Mouse (Mus musculus) splenic B cell, adult 2 months (primary cell): ENCODE measurements around the gene Ccno.
"Not testable (repeated sequence)": the region's sequence is repeated elsewhere in the genome, so short reads cannot be mapped to it uniquely, and the experiment has no call there.

Experiments
- DNase-seq: peaks from one replicate; pipeline ENCODE4 v3.0.0-alpha.2; 2011; ENCODE audit warnings: low read depth, low spot score
- H3K27me3 ChIP-seq: 2 replicates; pipeline ENCODE4 v1.6.1; 2012; ENCODE audit warnings: mild to moderate bottlenecking, low read length, moderate library complexity, mixed read lengths; ENCODE audit not compliant: control insufficient read depth, poor library complexity, insufficient read depth, severe bottlenecking
- H3K36me3 ChIP-seq: 2 replicates; pipeline ENCODE4 v1.6.1; 2012; ENCODE audit warnings: mild to moderate bottlenecking, low read length, moderate library complexity, mixed read lengths; ENCODE audit not compliant: control insufficient read depth, poor library complexity, insufficient read depth, severe bottlenecking

The Ccno gene

DNA sequence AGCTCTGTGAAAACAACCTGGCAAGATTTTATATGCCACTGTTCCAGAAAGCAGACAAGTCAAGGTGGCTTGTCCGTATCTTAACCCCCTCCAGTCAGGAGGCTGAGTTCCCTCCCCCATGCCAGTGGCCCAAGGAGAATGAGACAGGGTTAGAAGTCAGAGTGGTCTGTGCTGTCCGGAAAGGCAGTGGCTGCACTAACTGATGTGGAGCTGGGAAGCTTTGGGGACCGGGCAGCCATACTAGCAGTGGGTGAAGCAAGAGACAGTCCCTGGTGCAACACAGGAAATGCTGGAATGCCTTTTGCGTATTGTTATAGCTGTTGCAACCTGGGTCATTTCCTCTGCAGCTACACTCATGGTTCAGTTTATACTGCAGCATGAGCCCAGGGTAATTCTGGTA is 2.7 kb downstream of the Ccno start:
- H3K27me3 ChIP-seq = no peaks in the 10 kb centered on the region; the same call in 1 of the 2 replicates
- no peaks in the 10 kb centered on the region for H3K36me3 ChIP-seq
- DNase-seq = no peak

- peaks cover 2% of the 10 kb centered on the region; the same call in 1 of the 2 replicates for H3K27me3 ChIP-seq
- DNase-seq = peak; percentile 30
- no peaks in the 10 kb centered on the region for H3K36me3 ChIP-seq
These were observed 6.0 kb downstream of the Ccno start, which contains the start of gene Mcidas for GRCm38 (mm10) chr13:112993531-112994152. Gene Mcidas (plus strand): TSS chr13:112993845.

DNA sequence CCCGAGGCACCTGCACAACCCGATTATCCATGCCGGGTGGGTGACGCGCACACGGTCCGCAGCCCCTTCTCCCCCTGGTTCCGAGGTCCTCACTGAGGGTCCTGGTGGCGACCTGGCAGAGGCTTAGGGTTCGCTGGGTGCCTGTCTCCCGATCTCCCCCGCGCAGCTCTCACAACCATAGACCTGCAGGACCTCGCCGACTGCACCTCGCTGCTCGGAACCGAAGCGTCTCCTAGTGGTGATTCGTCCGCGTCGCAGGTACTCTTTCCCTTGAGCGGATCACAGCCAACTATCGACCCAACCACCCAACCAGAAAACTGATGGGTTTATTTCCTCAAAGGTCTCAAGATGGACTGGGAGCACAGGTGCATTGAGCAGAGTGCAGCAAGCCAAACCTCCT is 6.6 kb downstream of the Ccno start:
- no peaks in the 10 kb centered on the region for H3K36me3 ChIP-seq
- peaks cover 2% of the 10 kb centered on the region; the same call in 1 of the 2 replicates for H3K27me3 ChIP-seq
- DNase-seq = peak; percentile 81

DNA sequence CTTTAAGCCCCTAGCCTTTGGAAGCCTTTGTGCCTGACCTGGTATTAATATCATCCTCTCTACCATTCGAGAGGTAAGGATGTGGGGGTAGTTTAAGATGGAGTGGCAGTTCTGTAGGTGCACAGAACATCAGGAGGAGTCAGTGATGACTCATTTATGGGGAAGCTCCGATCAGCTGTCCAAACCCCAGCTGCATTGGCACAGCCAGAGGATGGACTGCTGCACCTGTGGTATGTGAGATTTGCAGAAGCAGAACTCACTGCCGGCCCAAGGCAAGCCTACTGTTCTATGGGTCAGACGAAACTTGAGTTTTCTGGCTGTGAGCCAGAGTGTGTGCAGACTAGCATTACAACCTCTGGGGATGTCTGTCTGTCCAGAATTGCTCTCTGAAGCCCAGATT is 8.8 kb downstream of the Ccno start:
- peak; percentile 43 for DNase-seq

GRCm38 (mm10) chr13:112997369-112997768 is 9.8 kb downstream of the Ccno start:
- Histone ChIP-seq H3K27me3 (peaks cover 2% of the 10 kb centered on the region; the same call in 1 of the 2 replicates), H3K36me3 (no peaks in the 10 kb centered on the region)
- DNase-seq = no peak

More for the DNA sequence above, 8.8 kb downstream of the Ccno start:
- H3K27me3 ChIP-seq = peaks cover 2% of the 10 kb centered on the region; the same call in 1 of the 2 replicates
- H3K36me3 ChIP-seq = no peaks in the 10 kb centered on the region

GRCm38 (mm10) chr13:112998427-112999201 is 11.0 kb downstream of the Ccno start:
- Histone ChIP-seq H3K36me3 (no peaks in the 10 kb centered on the region), H3K27me3 (peaks cover 2% of the 10 kb centered on the region; the same call in 1 of the 2 replicates)
- DNase-seq = no peak

DNA sequence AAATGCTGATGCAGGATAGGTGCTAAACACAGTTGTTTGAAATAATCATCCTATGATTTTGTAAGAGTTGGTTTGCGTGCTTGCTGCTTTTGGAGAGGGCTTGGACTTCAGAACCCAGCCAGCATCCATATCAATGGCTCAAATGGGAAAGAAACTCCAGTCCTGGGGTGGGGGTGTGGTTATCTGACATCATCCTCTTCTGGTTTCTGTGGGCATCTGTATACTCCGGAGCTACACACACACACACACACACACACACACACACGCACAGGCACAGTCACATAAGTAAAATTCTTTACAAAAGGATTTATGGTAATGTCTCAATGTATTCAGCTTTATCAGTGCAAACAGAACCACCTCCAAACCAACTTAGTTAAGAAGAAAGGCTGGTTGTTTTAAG is 12.5 kb downstream of the Ccno start:
- peaks cover 2% of the 10 kb centered on the region; the same call in 1 of the 2 replicates for H3K27me3 ChIP-seq
- no peak for DNase-seq
- no peaks in the 10 kb centered on the region for H3K36me3 ChIP-seq

DNA sequence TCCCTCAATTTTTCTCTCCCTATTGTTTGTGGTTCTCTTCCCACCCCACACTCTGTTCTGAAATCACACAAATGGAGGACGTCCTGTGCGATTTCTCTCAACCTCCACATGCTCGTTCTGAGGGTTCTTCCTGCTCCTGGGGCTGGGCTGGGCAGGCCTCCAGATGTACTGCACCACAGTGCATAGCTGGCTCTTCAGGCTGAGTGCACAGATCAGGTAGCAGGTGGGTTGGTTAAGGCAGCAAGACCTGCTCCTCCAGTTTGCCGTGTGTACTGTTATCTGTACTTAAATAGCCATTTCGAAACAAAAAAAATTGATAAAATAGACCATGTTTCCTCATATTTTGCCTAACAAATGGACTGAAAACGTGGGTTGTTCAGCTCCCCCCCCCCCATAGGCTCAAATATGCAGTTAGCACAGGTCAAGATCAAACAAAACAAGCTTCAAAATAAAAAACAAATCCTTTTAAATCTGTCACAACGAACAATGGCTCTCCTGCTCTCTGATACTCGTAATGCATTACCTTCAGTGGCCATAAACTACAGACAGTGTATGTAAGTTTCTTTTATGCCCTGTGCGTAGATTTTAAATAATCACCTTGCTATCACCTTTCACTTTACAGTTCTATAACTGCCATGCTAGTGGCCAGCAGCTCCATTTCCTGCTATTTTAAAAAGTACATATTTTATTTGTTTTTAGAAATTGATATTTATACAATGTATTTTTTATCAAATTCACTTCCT is 13.1 kb downstream of the Ccno start:
- Histone ChIP-seq H3K27me3 (peaks cover 2% of the 10 kb centered on the region; the same call in 1 of the 2 replicates), H3K36me3 (no peaks in the 10 kb centered on the region)
- DNase-seq = no peak

- Histone ChIP-seq H3K27me3 (no peaks in the 10 kb centered on the region), H3K36me3 (no peaks in the 10 kb centered on the region)
- no peak for DNase-seq
These were observed 25.1 kb downstream of the Ccno start for GRCm38 (mm10) chr13:113012683-113013082.

DNA sequence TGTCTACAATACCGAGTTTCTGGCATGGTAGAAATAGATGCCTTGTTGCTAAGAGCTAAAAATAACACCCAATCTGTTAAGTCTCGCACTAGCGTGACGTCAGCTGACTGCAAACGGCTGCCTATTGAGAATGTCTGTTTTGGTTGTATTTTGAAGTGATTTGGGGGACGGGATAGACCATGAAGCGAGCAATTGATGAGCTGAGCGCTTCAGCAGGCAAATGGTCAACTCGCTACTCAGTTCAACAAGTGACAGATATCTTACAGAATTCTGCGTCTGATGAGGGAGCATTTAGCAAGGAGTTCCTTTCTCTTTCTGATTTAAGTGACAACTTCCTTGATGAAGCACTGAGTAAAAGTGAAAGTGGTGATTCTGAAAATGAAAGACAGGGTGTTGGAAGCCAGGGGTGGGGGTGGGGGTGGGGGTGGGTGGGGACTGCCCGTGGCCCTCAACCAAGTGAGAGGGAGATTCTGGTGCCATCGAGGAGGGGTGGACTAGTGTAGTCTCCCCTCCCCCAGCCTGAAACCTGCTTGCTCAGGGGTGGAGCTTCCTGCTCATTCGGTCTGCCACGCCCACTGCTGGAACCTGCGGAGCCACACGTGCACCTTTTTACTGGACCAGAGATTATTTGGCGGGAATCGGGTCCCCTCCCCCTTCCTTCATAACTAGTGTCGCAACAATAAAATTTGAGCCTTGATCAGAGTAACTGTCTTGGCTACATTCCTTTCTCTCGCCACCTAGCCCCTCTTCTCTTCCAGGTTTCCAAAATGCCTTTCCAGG is 25.8 kb downstream of the Ccno start:
- not testable (repeated sequence) for H3K36me3 ChIP-seq, H3K27me3 ChIP-seq
- DNase-seq = peak; percentile 67

DNA sequence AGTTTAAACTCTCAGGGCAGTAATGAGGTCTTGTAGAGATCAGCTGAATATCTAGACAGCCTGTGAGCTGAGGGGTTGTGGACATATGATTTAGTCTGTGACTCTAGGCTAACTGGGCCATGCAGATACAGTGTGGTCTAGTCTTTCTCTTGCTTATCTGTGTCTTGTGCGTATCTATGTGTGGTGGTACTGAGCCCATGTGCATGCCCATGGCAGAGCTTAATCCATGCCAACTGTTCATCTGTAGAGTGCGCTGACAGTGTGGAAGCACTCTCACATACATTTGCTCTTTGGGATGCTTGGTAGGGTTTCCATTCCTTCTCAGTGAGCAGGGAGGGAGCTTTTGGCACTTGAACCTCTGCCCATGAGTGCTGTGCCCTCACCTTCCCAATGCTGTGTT is 33.9 kb downstream of the Ccno start:
- DNase-seq = no peak
- Histone ChIP-seq H3K36me3 (no peaks in the 10 kb centered on the region), H3K27me3 (no peaks in the 10 kb centered on the region)

- no peaks in the 10 kb centered on the region for H3K36me3 ChIP-seq
- DNase-seq = no peak
- H3K27me3 ChIP-seq = no peaks in the 10 kb centered on the region
These were observed 34.9 kb downstream of the Ccno start for GRCm38 (mm10) chr13:113022467-113022866.

- H3K36me3 ChIP-seq = no peaks in the 10 kb centered on the region
- H3K27me3 ChIP-seq = no peaks in the 10 kb centered on the region
- DNase-seq = peak; percentile 21
These were observed 35.9 kb downstream of the Ccno start for GRCm38 (mm10) chr13:113023274-113024143.
